Mouse (Mus musculus) retina, adult 2 months (tissue): ENCODE results near the gene Utrn.

Experiments
- DNase-seq: peaks from one replicate; pipeline ENCODE4 v3.0.0-alpha.2; 2012; ENCODE audit warnings: low read depth, low spot score

The Utrn gene

DNA sequence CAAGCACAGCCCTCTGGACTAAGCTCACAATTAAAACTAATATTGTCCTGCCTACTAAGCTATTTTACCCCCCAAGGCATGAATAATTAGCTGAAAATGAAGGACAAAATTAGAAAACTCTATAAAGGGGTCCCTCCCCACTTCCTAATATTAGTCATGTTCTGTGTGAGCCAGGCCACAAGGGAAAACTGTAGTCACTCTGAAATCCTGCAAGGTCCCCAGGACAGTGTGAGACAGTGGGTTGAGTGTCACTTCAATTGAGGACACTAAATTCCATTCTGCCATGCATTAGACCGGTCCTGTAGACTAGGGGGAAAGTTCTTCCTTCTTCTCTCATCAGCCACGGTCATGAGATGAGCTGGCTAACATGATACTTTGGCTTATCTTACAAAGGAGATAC lies 69.7 kb downstream of the Utrn start:
- DNase-seq: no peak

DNA sequence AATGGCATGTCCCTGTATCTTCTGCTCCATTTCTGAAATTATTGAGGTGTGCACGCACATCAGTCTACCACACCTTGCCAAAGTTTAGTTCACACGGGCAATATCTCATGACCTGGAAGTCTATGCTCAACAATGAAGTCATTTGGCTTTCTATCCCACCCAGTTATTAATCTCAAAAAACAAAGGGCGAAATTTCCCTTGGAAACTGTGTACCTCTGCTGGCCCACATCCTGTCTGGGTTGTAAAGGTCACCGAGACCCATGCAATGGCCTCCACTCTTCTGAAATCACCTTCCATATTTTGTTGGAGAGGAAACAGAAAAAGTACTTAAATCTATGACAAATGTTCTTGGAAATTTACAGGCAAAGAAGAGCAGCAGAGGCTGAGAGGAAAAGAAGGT lies 70.9 kb downstream of the Utrn start:
- no peak for DNase-seq

DNA sequence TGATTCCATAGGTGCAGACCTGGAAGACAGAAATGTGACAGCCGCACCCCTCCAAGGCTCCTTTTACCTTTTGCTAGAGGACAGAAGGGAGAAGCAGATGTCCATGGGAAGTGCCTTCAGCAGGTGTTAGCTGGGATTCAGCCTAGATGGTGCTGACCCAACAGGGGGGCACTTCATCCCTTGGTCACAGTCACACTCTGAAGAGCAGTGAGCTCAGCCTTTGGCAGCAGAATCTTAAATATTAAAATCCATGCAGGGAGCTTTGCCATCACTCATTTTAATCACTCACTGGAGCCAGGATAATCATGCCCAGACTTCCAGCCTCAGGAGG lies 72.7 kb downstream of the Utrn start:
- no peak for DNase-seq

- no peak for DNase-seq
Observed at GRCm38 (mm10) chr10:12795796-12796509, 73.2 kb downstream of the Utrn start.

GRCm38 (mm10) chr10:12792049-12792448 lies 77.1 kb downstream of the Utrn start:
- no peak for DNase-seq

DNA sequence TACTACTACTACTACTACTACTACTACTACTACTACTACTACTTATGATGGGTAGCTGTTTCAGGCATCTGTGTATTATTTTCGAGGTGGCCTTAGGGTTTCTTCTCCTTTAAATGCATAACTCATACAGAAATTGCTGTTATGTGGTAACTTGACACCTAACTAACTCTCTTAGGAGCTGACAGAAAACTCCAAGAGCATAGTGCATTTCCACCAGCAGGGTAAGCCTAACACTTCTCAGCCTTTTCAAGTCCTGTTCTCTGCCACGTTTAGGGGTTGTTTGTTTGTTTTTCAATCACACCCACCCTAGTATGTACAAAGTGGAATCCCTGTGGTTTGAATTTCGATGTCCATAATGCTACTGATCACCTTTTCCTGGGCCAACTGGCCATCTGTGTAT lies 78.3 kb downstream of the Utrn start:
- DNase-seq: no peak

GRCm38 (mm10) chr10:12788529-12788928 lies 80.6 kb downstream of the Utrn start:
- no peak for DNase-seq

GRCm38 (mm10) chr10:12787965-12788364 lies 81.2 kb downstream of the Utrn start:
- no peak for DNase-seq

DNA sequence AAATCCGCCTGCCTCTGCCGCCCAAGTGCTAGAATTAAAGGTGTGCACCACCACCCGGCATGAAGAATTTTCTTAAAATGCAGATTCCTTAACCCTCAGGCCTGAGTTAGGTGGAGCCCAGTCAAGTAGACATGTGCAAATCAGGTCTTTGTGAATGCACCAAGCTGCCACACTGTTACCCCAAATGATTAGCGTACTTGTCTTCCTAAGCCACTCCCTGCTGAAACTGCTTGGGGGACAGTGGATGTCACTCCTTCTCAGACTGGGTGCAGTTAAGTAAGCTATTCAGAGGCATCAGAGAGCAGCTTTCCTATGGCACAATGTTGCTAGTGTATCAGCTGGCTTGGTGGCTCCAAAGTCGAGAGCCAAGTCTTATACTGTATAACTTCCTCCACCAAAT lies 83.9 kb downstream of the Utrn start:
- no peak for DNase-seq

- DNase-seq: no peak
Observed at GRCm38 (mm10) chr10:12781381-12781907, 87.7 kb downstream of the Utrn start.

GRCm38 (mm10) chr10:12773178-12773577 lies 96.0 kb downstream of the Utrn start:
- no peak for DNase-seq

- DNase-seq: no peak
Observed at GRCm38 (mm10) chr10:12771511-12771910, 97.7 kb downstream of the Utrn start.

GRCm38 (mm10) chr10:12762668-12763067 lies 106.5 kb downstream of the Utrn start:
- no peak for DNase-seq

DNA sequence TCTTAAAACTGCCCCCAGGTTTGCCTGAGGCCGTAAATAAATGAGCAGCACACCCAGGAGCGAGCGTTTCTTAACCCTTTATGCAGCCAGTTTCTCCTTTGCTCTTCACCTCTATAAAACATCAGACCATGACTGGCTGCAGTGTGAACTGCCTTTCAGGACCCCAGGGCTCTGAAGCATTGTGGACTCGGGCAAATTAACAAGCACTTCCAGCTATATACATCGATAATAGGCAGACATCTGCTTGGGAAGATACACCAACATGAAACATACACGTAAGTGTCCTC lies 110.5 kb downstream of the Utrn start:
- DNase-seq: no peak

DNA sequence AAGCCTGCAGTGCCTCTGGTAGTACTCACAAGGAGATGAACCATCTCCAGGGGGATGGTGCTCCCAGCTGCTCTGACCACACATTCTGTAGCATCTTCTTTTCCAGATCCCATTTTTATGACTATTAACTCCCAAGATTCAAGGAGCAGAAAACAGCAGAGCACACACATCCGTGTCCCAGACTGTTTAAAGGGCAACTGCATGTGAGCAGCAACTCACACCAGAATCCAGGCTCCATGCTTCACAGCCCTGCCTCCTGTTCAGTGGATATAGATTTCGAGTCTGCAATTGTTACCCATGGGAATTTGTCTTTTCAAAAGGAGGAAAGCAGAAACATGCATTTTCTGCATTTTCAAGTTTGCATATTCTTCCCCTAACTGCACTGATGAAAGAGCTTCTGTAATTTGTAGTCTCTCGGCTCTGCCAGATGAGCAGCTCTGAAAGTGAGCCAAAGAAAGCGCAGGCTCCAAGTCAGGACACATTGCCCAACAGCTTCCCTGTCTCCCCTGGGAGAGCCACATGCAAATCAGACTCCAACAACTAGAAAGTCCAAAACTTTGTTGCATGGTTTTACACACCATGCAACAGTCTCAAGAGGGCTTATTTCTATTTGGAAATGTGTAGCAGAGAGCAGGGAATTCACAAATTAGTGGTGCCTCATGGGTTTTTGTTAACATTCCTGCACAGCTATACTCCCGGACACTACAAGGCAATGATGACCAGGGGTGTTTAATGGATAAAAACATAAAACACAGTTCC lies 111.0 kb downstream of the Utrn start:
- no peak for DNase-seq

- DNase-seq: no peak
Observed at GRCm38 (mm10) chr10:12756692-12757091, 112.5 kb downstream of the Utrn start.

DNA sequence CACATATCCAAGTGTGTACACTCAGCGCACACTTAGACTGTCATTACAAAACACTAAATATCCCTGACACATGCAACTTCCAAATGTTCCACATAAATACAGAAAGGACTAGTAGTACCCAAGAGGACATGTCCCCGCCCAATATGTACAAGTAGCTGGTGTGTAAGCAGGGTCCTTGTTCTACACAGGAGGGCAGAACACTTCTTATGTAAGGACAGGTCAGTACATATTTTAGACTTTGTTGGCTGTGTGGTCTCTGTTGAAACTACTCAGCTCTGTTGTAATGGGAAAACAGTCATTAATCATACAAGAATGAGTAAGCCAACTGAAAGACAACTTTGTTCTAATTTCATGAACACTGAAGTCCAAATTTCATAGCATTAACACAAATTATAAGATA lies 114.3 kb downstream of the Utrn start:
- no peak for DNase-seq

DNA sequence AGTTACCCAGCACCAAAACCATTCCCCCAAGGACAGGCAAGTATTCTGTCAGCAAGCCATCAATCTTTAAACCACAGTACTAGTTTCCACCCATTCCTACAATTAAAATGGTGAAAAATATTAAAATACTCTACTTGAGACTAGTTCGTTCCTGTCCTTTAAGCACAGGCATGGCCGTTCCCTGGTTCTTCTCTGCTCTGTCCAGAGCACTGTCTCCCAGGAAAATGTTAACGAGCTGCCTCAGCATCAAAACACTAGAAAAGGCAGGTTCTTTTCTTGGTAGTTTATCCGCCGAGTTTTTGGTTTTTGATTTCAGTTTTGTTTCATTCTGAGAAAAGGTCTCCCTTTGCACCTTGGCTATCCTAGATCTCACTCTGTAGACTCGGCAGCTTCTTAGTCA lies 115.0 kb downstream of the Utrn start:
- no peak for DNase-seq

- DNase-seq: no peak
Observed at GRCm38 (mm10) chr10:12743717-12744116, 125.4 kb downstream of the Utrn start.

- DNase-seq: no peak
Observed at GRCm38 (mm10) chr10:12739302-12739987, 129.7 kb downstream of the Utrn start.

DNA sequence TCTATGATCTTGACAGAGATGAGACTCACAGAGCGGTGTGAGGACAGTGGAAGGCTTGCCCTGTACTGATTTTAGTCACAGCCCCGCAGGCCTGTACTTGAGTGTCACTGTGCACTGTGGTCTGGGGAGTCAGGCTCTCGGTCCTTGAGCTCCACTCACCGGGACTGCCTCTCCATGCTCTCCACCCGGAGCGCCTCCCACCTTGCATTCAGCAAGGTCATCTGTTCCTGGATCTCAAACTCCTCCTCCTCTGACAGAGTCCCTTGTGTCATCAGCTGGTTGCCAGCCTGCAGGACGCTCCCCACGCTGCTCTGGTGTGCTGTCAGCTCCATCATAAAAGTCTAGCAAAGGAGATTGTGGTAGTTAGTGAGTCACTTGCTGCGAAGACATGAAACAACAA lies 131.2 kb downstream of the Utrn start:
- DNase-seq: no peak

DNA sequence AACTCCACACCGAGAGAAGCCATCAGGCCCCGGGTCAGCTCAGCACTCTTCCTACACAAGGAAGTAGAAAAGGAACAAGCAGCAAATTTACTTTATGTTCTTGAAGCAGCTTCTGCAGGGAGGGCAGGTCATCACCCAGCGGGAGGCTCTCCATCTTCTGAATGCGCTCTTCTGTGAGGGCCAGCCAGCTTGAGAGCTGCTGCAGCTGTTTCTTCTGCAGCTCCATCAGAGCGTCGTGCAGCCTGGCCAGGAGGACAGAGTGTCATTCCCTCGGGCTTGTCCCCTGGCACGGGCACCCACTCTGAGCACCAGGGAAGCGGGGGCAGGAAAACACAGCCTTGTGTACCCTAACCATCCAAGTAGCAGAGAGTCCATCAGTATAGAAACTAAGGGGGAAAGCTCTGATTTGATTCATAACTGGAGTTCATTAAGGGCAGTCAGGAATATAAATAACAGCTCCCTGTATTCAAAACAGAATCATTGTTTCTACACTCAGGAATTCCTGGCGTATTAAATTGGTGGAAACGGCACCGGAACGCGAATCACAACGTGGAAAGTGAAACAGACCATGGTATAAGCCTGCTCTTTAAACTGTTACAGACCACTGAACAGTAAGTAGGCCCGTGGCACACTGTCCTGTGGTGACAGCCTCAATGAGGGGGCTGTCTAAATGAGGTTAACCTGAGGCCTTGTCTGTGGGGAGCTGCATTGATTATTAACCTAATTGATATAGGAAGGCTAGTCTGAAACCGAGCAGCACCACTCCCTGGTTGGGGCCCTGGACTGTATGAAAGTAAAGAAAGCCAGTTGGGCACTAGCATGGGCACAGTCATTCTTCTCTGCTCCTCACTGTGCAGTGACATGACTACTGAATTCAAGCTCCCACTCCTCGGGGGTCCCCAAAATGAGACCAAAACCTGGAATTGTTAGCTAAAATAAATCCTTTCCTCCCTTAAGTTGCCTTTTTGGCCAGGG lies 132.0 kb downstream of the Utrn start:
- DNase-seq: no peak
